Mouse (Mus musculus) heart, adult 2 months (tissue): ENCODE data around the gene Ppp2r5c. TPM values are rescaled to one million over a fixed set of nuclear protein-coding genes. Genes with fewer than 3 reads are reported as not detected.

Experiments used
- DNase-seq, 2 experiments: peaks; one replicate each; pipeline ENCODE4 v3.0.0; 2021
- H3K27ac ChIP-seq: fragments of 200-600 bp; 2 replicates; pipeline ENCODE4 v1.8.1; 2022
- H3K27me3 ChIP-seq: fragments of 200-500 bp; 2 replicates; pipeline ENCODE4 v1.6.1; 2012; ENCODE audit warnings: mild to moderate bottlenecking, low read length, inconsistent platforms, mixed read lengths; ENCODE audit not compliant: control insufficient read depth, insufficient read depth
- H3K36me3 ChIP-seq: fragments of 200-500 bp; 2 replicates; pipeline ENCODE4 v1.6.1; 2012; ENCODE audit warnings: low read length, inconsistent platforms; ENCODE audit not compliant: control insufficient read depth, insufficient read depth
- H3K4me1 ChIP-seq: fragments of 200-500 bp; 2 replicates; pipeline ENCODE4 v1.6.1; 2011; ENCODE audit warnings: low read length; ENCODE audit not compliant: control insufficient read depth, insufficient read depth
- H3K4me3 ChIP-seq: fragments of 200-600 bp; 2 replicates; pipeline ENCODE4 v1.8.1; 2022
- H3K79me2 ChIP-seq: fragments of 200-500 bp; replicated peaks from 2 replicates; pipeline ENCODE4 v1.6.1; 2012; ENCODE audit warnings: mild to moderate bottlenecking, inconsistent platforms, low read length, moderate library complexity, mixed read lengths; ENCODE audit not compliant: control insufficient read depth, insufficient read depth
- H3K9ac ChIP-seq: fragments of 200-500 bp; 2 replicates; pipeline ENCODE4 v1.6.1; 2012; ENCODE audit warnings: low read depth, mild to moderate bottlenecking, control low read depth, inconsistent platforms, low read length, mixed read lengths
- CTCF ChIP-seq: fragments of 200-600 bp; IDR thresholded peaks from 2 replicates; pipeline ENCODE4 v1.8.1; 2022; ENCODE audit warnings: antibody characterized with exemption, mild to moderate bottlenecking, moderate library complexity
- EP300 ChIP-seq: fragments of 200-500 bp; IDR thresholded peaks from 2 replicates; pipeline ENCODE4 v1.6.1; 2011; ENCODE audit warnings: low read depth, low read length, control low read depth; ENCODE audit not compliant: insufficient read depth
- POLR2A ChIP-seq: fragments of 200-500 bp; IDR thresholded peaks from 2 replicates; pipeline ENCODE4 v1.6.1; 2011; ENCODE audit warnings: mild to moderate bottlenecking, low read depth, low read length, control low read depth; ENCODE audit not compliant: insufficient read depth
- WGBS: fragments of 180-500 bp; shearing (Covaris S2); methylation state at CpG from one replicate; pipeline ENCODE4 v1.1.7; 2018; 5-methylcytosine and 5-hydroxymethylcytosine counted together
- intact Hi-C: fragments of 180-260 bp; cut with DNase I; formaldehyde crosslinking; loops from one replicate; pipeline ENCODE4 v1.15.1; 2025
- polyA plus RNA-seq: library from polyadenylated mRNA; depleted of rRNA; stranded (reverse); fragments of >200 nt; gene quantifications from 2 replicates; pipeline ENCODE4 v1.2.3, GENCODE M21; 2012
- total RNA-seq, 2 experiments: library from RNA; stranded (reverse); gene quantifications; 2 replicates each; pipeline ENCODE4 v1.2.3; 2021

Ppp2r5c gene
- total and polyA plus RNA-seq, 3 experiments = 41.7 to 93.7 (median 90.9) TPM

GRCm38 (mm10) chr12:110600225-110600991 is 153.5 kb downstream of the Ppp2r5c start:
- Histone ChIP-seq H3K4me1 (peaks cover 12% of the 10 kb centered on the region), H3K27me3 (no peaks in the 10 kb centered on the region), H3K79me2 (peaks cover 7% of the 10 kb centered on the region), H3K9ac (no peak overlapping the region), H3K36me3 (peaks cover 9% of the 10 kb centered on the region), H3K4me3 (peak overlapping the region; percentile 85), H3K27ac (peak overlapping the region; percentile 19; the same call in 1 of the 2 replicates)
- TF ChIP-seq CTCF = no peak
- no peak for TF ChIP-seq POLR2A
- TF ChIP-seq EP300 = no peak
- WGBS = 50% methylated on average over 13 of the region's 13 CpGs
- intact Hi-C loops = no loop called here
- no peak for DNase-seq

GRCm38 (mm10) chr12:110601241-110602218 is 154.6 kb downstream of the Ppp2r5c start, which contains the start of gene Dync1h1:
Gene Dync1h1 (plus strand): TSS chr12:110601452.
- Histone ChIP-seq H3K9ac (peak within 1 kb of the TSS; percentile 94), H3K79me2 (peaks cover 8% of the 10 kb centered on the region), H3K4me3 (peak within 1 kb of the TSS; percentile 85), H3K36me3 (peaks cover 9% of the 10 kb centered on the region), H3K4me1 (peaks cover 14% of the 10 kb centered on the region), H3K27me3 (no peaks in the 10 kb centered on the region), H3K27ac (peak within 1 kb of the TSS; percentile 93)
- under 1% methylated on average over 102 of the region's 105 CpGs for WGBS
- intact Hi-C loops = loop anchor here (1.0 kb wide), 1 partner anchor 10 kb away; no protein-coding TSS in a partner anchor
- peak; percentile 95 to 97 for DNase-seq
- TF ChIP-seq EP300 (no peak), POLR2A (peak; percentile 87), CTCF (0 out of 2 replicates have a peak, but pooled peaks have one; percentile 3)

DNA sequence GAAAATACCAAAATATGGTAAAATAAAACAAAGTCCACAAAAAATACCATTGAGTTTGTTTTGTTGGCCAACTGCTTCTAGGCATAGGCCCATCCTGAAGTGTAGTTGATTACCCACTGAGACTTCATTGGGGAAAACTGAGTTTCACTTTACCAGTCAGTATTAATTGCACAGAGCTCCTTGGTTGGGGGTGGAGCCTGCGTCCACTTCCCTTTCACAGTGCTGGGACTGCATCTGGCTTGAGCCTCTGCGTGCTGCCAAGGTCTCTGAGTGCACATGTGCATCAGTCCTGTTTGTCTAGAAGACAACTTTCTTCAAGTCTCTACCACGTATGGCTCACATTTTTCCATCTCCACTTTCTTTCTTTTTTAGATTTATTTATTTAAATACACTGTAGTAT is 159.2 kb downstream of the Ppp2r5c start:
- no peak overlapping the region for H3K27ac ChIP-seq
- peaks cover 9% of the 10 kb centered on the region for H3K36me3 ChIP-seq
- no peaks in the 10 kb centered on the region for H3K27me3 ChIP-seq
- H3K9ac ChIP-seq = no peak overlapping the region
- WGBS = 45% methylated on average over 3 of the region's 3 CpGs
- H3K79me2 ChIP-seq = peaks cover 13% of the 10 kb centered on the region
- peak in 1 of 2 experiments; percentile 36 for DNase-seq
- peaks cover 18% of the 10 kb centered on the region for H3K4me1 ChIP-seq
- intact Hi-C loops = no loop called here
- no peak overlapping the region for H3K4me3 ChIP-seq
- TF ChIP-seq CTCF = no peak
- TF ChIP-seq POLR2A = no peak
- no peak for TF ChIP-seq EP300

DNA sequence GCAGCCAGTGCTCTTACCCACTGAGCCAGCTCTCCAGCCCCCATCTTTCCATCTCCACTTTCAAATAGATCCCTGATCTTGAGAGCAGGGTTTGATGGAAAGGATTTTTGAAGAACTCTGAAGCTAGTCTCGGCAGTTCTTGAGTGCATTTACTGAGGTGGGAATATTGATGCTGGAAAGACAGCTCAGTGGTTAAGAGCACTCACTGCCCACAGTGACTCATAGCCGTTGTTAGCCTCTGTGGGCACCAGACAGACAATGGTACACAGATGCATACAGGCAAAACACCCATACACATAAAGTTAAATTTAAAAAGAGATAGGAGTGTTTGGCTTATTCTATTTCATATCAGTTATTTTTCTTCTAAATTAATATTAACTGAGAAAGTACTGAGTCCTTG is 159.8 kb downstream of the Ppp2r5c start:
- 65% methylated on average over 2 of the region's 2 CpGs for WGBS
- TF ChIP-seq EP300 = no peak
- no peak for TF ChIP-seq POLR2A
- no peak for TF ChIP-seq CTCF
- intact Hi-C loops = no loop called here
- no peak overlapping the region for H3K27ac ChIP-seq
- peaks cover 18% of the 10 kb centered on the region for H3K4me1 ChIP-seq
- no peak overlapping the region for H3K9ac ChIP-seq
- no peaks in the 10 kb centered on the region for H3K27me3 ChIP-seq
- peaks cover 13% of the 10 kb centered on the region for H3K79me2 ChIP-seq
- peaks cover 9% of the 10 kb centered on the region for H3K36me3 ChIP-seq
- no peak overlapping the region for H3K4me3 ChIP-seq
- no peak for DNase-seq

GRCm38 (mm10) chr12:110608460-110609152 is 161.7 kb downstream of the Ppp2r5c start:
- Histone ChIP-seq H3K4me1 (peaks cover 14% of the 10 kb centered on the region), H3K36me3 (peaks cover 2% of the 10 kb centered on the region), H3K27me3 (no peaks in the 10 kb centered on the region), H3K9ac (no peak overlapping the region), H3K79me2 (peaks cover 10% of the 10 kb centered on the region), H3K27ac (peak overlapping the region; percentile 42), H3K4me3 (no peak overlapping the region)
- WGBS = 33% methylated on average over 11 of the region's 11 CpGs
- intact Hi-C loops = no loop called here
- TF ChIP-seq EP300 (0 out of 2 replicates have a peak, but pooled peaks have one; percentile 48), POLR2A (no peak), CTCF (peak; percentile 75)
- peak; percentile 65 to 84 for DNase-seq
